Comparison of ENCODE assay signal across 8 mouse cellular contexts in the genomic region with DNA sequence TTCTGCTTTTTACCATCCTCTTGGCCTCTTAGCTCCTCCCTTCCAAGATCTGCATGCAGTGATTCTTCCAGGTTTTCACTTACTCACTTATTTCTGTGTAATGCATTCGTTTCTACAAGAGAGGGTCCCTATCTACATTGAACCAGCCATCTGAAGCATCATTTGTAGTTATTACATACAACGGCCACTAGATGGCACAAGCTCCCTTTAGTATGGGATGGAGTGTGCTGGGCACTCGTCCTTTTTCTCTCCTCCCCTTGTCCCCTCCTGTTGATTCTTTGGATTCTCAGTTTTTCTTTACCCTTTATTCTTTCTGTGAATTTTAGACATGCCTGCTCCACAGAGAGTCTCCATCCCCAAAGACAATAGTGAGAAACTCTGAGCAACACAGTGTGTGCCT. TPM values are rescaled to one million over a fixed set of nuclear protein-coding genes. Genes with fewer than 3 reads are reported as not detected.
DNase-seq lines count a peak whose midpoint lies in the region; ATAC-seq and TF ChIP-seq lines count a peak whose summit lies in the region.

No protein-coding gene starts in this region.

- H3K4me1 ChIP-seq in thymus, adult 2 months (replicated peaks; ENCODE audit: control insufficient read depth, insufficient read depth, low read length) = no peaks in the 10 kb centered on the region
- H3K4me1 ChIP-seq in kidney, embryonic 14.5 days (ENCODE audit: control insufficient read depth, insufficient read depth, low read length) = no peaks in the 10 kb centered on the region

- no peaks in the 10 kb centered on the region for H3K9me3 ChIP-seq in kidney, embryonic 14.5 days (ENCODE audit: control insufficient read depth, low read length)

- TF ChIP-seq CTCF in thymus, adult 2 months (IDR thresholded peaks at IDR 0.05; ENCODE audit: borderline replicate concordance, control insufficient read depth, extremely low read depth, insufficient read depth, low read length, poor library complexity) = no peak

- WGBS in thymus, adult 2 months = 0% methylated on average over 3 of the region's 3 CpGs
- WGBS in kidney, embryonic 14.5 days = 4% methylated on average over 3 of the region's 3 CpGs

- no peak overlapping the region for H3K4me3 ChIP-seq in thymus, adult 2 months (ENCODE audit: control insufficient read depth, insufficient read depth, low read length)
- H3K4me3 ChIP-seq in kidney, embryonic 14.5 days (ENCODE audit: low read length) = no peak overlapping the region

- no peak for TF ChIP-seq POLR2A in thymus, adult 2 months (IDR thresholded peaks at IDR 0.05; ENCODE audit: control insufficient read depth, extremely low read depth, insufficient read depth, low read length, poor library complexity)

- H3K36me3 ChIP-seq in thymus, adult 2 months (ENCODE audit: control insufficient read depth, insufficient read depth, low read length) = no peaks in the 10 kb centered on the region
- H3K36me3 ChIP-seq in kidney, embryonic 14.5 days (ENCODE audit: control insufficient read depth, insufficient read depth, low read length) = no peaks in the 10 kb centered on the region

- no peaks in the 10 kb centered on the region for H3K27me3 ChIP-seq in thymus, adult 2 months (ENCODE audit: control insufficient read depth, insufficient read depth, low read length)
- H3K27me3 ChIP-seq in kidney, embryonic 14.5 days (ENCODE audit: control insufficient read depth, insufficient read depth, low read length) = no peaks in the 10 kb centered on the region

- no peak overlapping the region for H3K4me2 ChIP-seq in kidney, embryonic 14.5 days (replicated peaks; ENCODE audit: low read depth, low read length)

- H3K9ac ChIP-seq in kidney, embryonic 14.5 days (ENCODE audit: low read depth, low read length) = no peak overlapping the region

- 0 out of 2 replicates have a peak, but pooled peaks have one; percentile 6 for ATAC-seq in cerebellum, adult (ENCODE audit: insufficient number of reproducible peaks, low FRiP score, low TSS enrichment)
- ATAC-seq in kidney, embryonic 14.5 days (ENCODE audit: low FRiP score, low TSS enrichment) = peak; percentile 55; the same call in 1 of the 2 replicates
- ATAC-seq in megakaryocyte-erythroid progenitor cell, adult 5-6 weeks (replicated peaks; ENCODE audit: low FRiP score, low TSS enrichment, poor library complexity, severe bottlenecking) = peak; percentile 79; the same call in 1 of the 2 replicates

- no peak overlapping the region for H3K27ac ChIP-seq in thymus, adult 2 months (ENCODE audit: control insufficient read depth, insufficient read depth, low read length)
- no peak overlapping the region for H3K27ac ChIP-seq in kidney, embryonic 14.5 days (ENCODE audit: low read depth, low read length)

- DNase-seq in cerebellum, adult 11-12 months = no peak
- DNase-seq in thymus, postnatal 4 days = peak; percentile 28
- no peak for DNase-seq in thymus, adult 2 months
- peak; percentile 10 for DNase-seq in fibroblast of lung, adult 2 months (ENCODE audit: low read depth)
- DNase-seq in spleen, postnatal 14 days (ENCODE audit: low spot score in 2 of 2) = no peak

RNA-seq across cellular contexts. Expression of a gene that starts 15.8 kb away (rescaled TPM):
- polyA plus RNA-seq in thymus, adult 2 months (2012; rRNA removed) = 0.04 and 0.05 TPM in 2 replicates
- 0.24 and 0.41 TPM in 2 replicates for polyA plus RNA-seq in kidney, embryonic 14.5 days (2014; fragmentation: Nextera tagmentation; extraction: Ambion mirVana)
- total RNA-seq in megakaryocyte-erythroid progenitor cell, adult 5-6 weeks (2014; fragmentation: Nextera tagmentation) = not detected in 2 replicates
- not detected in 2 replicates for total RNA-seq in megakaryocyte-erythroid progenitor cell, adult 5-6 weeks (2017)

Comparison
In these comparisons a context has a peak if more than half of its experiments do, and no peak if none do; other contexts are left out.
1. DNase-seq: peak in thymus, postnatal 4 days (single experiment) and fibroblast of lung, adult 2 months (single experiment); none in cerebellum, adult 11-12 months (single experiment), thymus, adult 2 months (single experiment) and spleen, postnatal 14 days (0 of 2).
2. ATAC-seq: peak in every context shown above with its lines; median percentile 79 in megakaryocyte-erythroid progenitor cell, adult 5-6 weeks; 55 in kidney, embryonic 14.5 days; 6 in cerebellum, adult.